ENCODE assay signal across 7 mouse cellular contexts in the genomic region with DNA sequence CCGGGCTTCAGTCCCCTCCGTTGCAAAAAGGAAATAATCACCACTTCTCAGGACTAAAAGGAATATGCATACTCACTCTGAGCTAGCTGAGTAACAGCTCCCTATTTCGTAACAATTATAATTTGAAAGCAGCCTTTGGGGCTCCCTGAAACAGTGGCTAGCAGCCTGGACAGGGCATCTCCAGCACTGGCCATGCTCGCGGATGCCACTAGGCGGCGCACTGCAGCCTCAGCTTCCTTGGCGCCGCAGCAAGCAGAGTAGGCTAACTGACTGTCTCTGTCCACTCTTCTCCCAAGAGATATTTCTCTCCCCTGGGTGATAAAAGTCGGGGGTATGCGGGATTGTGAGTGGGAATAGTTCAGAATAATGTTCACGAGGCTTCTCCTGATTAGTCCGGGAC. TPM values are rescaled to one million over a fixed set of nuclear protein-coding genes. Genes with fewer than 3 reads are reported as not detected.
DNase-seq lines count a peak whose midpoint lies in the region.

No protein-coding gene starts in this region.

- DNase-seq in 3134 (ENCODE audit: extremely low read depth, insufficient read length, low spot score) (peak; percentile 72), 3T3-L1 (ENCODE audit: low read depth, low spot score) (peak; percentile 79)
- peak; percentile 92 for DNase-seq in adrenal gland, postnatal 10 days
- peak; percentile 74 for DNase-seq in embryo, embryonic 9.5 days (ENCODE audit: extremely low spot score)
- DNase-seq in induced T-regulatory cell, adult 2 months (ENCODE audit: low read depth) = peak; percentile 72
- DNase-seq in lung, adult 18-20 months = peak; percentile 60 to 71
- DNase-seq in right cerebral cortex, postnatal 4 days = peak; percentile 88

RNA-seq across cellular contexts. Expression of a gene that starts 3.6 kb away (rescaled TPM):
- 10 to 100 TPM; 14.0 to 16.1 TPM for total RNA-seq in adrenal gland, postnatal 10 days (2021)

Comparison
In these comparisons a context has a peak if more than half of its experiments do, and no peak if none do; other contexts are left out.
1. Peak in every context shown above with its lines: DNase-seq.